Mouse (Mus musculus) adrenal gland, adult 8-10 months (tissue): ENCODE measurements around the gene Itih5. TPM values are rescaled to one million over a fixed set of nuclear protein-coding genes. Genes with fewer than 3 reads are reported as not detected.

Experiments
- DNase-seq: peaks from one replicate; pipeline ENCODE4 v3.0.0; 2022
- total RNA-seq, 4 experiments: library from RNA; stranded (reverse); gene quantifications; 2 replicates each; pipeline ENCODE4 v1.2.4; 2022

The Itih5 gene
- total RNA-seq, 4 experiments from 2014 or later: 25.9 to 65.0 (median 44.1) TPM

DNA sequence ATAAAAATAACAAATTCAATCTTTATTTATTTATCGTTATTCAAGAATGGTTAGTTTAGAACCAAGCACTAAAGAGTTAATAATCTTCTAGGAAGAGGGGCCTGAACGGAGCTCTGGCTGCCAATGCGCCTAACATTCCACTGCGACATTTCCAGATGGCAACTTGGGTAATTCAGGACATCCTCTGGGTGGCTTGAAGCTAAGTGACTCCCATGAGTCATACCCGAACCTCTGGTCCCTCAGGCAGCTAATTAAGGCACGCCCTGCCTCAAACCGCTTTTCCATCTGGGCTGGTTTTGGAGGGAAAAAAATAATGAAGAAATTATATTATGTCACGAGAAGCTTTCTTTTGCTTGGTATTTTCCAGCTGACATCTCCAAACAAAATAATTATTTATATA, 14.6 kb downstream of the Itih5 start:
- no peak for DNase-seq

DNA sequence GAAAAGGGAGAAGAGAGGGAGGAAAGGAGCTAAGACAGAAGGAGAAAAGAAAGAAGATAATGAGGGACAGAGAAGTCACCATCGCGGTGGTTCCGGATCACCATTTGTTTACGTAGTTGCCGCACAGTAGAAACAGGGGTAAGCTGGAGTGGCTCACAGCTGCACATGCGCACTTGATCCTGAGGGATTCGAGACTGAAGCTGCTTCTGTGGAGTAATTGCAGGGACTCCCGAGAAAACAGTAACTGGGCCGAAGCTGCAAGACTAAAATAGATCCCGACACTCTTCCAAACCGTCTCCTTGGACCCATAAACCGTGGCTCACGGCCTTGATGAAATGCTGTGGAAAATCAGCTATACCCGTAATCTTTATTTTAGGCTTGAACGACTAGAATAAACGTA, 16.6 kb downstream of the Itih5 start:
- DNase-seq: no peak

DNA sequence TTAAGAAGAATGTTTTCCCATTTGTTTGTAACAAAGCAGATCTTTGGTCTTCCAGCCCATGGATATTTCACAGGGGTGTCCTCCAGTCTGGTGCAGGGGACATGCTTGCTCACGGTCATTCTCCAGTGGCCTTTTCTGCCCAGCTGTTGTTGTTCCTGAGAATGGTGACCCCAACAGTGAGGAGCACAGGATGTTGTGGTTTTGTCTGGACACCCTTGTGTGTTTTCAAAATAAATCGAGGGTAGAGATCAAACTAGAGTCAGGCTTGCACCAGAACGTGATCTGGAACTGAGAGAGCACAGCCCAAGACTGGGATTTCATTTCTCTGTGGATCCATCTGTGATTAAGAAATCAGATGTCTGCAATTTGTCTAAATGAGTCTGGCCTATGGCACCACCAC, 40.2 kb downstream of the Itih5 start:
- DNase-seq: no peak

DNA sequence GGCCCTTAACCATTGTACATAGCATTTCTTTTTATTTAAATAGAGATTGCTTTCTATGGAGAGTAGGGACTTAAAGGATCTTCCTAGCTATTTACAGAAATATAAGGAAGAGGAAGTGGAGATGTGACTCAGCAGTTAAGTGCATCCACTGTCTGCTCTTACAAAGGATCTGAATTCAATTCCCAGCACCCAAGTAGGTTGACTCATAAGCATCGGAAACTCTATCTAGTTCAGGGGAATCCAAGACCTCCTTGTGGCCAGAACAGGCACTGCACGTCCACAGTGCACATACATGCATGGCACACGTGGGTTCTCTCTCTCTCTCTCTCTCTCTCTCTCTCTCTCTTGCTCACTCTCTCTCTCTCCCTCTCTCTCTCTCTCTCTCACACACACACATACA, 41.8 kb downstream of the Itih5 start:
- DNase-seq: no peak

DNA sequence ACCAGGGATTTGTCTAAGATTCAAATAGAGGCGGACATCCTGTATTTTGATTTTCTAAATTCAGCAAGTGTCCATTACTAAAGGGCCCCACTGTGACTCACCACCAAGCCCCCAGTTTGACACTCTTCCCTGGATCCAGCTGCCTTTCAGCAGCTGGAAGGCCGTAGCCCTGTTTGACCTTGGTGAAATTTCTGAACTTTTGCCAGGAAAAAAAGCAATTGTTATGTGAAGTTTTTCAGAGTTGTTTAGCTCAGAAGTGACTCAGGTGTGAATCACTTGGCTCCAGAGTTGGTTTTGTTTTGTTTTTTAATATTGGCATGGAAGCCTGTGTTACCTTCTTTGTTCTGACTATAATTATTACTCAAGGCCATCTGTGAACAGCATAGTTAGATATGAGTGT, 46.0 kb downstream of the Itih5 start:
- peak; percentile 21 for DNase-seq

GRCm38 (mm10) chr2:10200736-10201285, 47.4 kb downstream of the Itih5 start:
- DNase-seq: no peak

DNA sequence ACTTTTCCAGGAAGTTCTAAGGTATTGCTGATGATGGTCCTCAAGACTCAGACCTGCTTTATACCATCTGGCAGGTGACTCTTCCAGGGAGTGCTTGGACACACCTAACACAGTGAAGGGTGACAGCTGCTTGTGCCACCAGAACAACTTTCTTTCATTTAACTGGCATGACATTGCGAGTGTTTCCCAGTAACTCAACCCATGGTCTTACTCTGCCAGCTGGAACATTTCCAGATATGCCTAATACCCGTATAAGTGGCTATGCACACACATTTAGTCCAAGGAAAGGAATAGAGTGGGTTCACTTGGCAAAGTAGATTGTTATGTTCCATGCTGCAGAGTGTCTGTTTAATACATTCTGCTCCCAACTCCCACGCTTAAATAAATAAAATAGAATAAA, 50.9 kb downstream of the Itih5 start:
- DNase-seq: no peak

GRCm38 (mm10) chr2:10213468-10213867, 60.1 kb downstream of the Itih5 start:
- DNase-seq: no peak

GRCm38 (mm10) chr2:10215876-10216565, 62.6 kb downstream of the Itih5 start:
- peak; percentile 12 for DNase-seq

GRCm38 (mm10) chr2:10216566-10217247, 63.3 kb downstream of the Itih5 start:
- DNase-seq: peak; percentile 10

DNA sequence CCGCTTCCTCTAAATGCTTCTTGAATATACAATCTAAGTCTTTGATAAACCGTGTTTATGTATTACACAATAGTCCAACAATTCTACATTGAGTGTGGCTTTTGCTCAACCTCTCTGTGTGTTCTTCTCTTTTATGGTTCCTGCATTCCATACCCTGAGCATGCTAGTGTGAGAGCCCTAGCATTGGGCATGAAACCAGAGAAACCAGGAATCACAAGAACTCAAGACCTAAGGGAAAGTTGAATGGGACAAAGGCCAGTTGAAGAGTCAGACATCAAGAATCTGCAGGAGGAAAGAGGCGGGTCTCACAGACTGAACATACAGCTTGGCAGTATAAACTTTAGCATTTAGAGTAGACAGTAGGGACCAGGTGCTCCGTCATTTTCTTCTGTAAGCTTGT, 68.5 kb downstream of the Itih5 start:
- no peak for DNase-seq

GRCm38 (mm10) chr2:10226907-10227306, 73.5 kb downstream of the Itih5 start:
- DNase-seq: no peak

- DNase-seq: no peak
These were observed 78.6 kb downstream of the Itih5 start for GRCm38 (mm10) chr2:10231971-10232370.

- no peak for DNase-seq
These were observed 83.2 kb downstream of the Itih5 start for GRCm38 (mm10) chr2:10236554-10236953.

DNA sequence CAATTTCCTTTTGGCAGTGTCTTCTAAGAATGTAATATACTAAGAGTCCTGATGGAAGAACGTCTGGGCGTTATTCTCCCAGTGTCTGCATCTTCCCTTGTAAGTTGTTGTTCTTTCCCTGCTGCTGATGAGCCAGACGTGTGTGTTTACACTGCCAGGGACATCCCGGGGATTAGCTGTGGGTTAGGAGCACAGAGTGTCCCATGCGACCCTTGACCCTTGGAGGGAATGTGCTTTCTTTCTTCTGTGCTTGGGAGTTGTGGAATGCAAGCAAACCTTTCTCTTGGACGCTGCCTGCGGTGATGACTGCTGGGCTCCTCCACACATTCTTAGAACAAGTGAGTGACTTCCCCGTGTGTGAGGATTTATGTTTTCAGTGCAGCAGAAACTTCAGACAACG, 89.6 kb downstream of the Itih5 start:
- DNase-seq: no peak

DNA sequence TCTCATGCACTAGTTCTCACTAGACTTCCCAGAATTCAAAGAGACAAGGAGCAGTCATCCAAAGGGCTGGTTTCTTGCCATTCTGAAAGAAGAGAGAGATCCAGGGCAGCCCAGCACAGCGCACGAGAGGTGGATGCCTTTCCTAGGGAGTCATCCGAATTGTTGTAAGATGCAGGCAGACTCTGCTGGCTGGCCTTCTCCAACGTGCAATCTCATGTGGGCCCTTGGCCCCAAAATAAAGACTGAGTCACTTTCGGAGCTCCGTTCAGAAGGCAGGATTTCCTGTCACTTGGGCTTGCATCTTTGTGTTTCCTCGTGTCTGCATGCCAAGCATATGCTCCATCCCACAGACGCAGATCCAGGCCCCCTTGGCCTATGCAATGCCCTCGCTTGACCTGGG, 97.1 kb downstream of the Itih5 start:
- DNase-seq: peak; percentile 61

- DNase-seq: no peak
These were observed 97.6 kb downstream of the Itih5 start for GRCm38 (mm10) chr2:10250926-10251325.

- no peak for DNase-seq
These were observed 98.1 kb downstream of the Itih5 start for GRCm38 (mm10) chr2:10251466-10251865.

DNA sequence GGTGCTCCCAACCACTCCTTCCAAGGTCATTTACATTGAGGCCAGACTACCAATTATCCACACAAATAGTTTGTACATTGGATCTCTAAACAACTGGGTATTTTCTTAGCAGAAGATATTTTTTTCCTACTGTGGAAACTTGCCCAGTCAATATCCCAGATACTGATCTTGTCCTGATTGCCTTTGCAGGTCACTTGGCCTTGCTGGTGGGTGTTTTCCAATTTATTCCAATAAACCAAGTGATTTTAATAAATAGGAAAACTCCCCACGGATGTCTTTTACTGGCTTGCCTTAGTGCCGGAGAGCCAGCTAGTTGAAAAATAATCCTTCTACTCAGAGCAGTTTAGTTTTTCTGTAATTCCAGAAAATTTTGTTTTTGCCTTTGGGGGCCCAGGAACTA, 98.6 kb downstream of the Itih5 start:
- no peak for DNase-seq

GRCm38 (mm10) chr2:10253351-10253750, 100.0 kb downstream of the Itih5 start:
- DNase-seq: no peak

- no peak for DNase-seq
These were observed 103.6 kb downstream of the Itih5 start for GRCm38 (mm10) chr2:10256949-10257348.

DNA sequence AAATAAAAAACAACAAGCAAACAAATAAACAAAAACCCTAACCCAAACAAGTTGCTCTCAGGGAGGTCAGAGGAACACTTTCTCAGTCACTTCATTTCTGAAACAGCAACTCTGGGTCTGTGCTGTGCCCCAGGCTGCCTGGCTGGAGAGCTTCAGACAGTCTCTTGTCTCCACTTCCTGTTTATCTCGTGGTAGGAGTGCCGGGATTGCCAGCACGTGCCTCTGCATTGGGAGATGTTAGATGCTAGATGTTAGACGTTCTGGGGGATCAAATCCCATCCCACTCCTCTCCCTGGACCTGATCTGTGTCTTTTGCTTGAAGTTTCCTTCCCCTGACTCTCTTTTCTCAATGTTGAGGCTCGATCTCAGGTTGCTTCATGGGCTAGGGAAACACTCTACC, 104.9 kb downstream of the Itih5 start:
- no peak for DNase-seq

GRCm38 (mm10) chr2:10260109-10260508, 106.7 kb downstream of the Itih5 start:
- no peak for DNase-seq

GRCm38 (mm10) chr2:10261337-10261736, 108.0 kb downstream of the Itih5 start:
- no peak for DNase-seq
